Mouse (Mus musculus) bone marrow, adult 2 months (tissue): ENCODE data around the gene Fgfr2. TPM values are rescaled to one million over a fixed set of nuclear protein-coding genes. Genes with fewer than 3 reads are reported as not detected.

Experiments
- H3K27ac ChIP-seq: fragments of 200-500 bp; 2 replicates; pipeline ENCODE4 v1.5.1; 2012; ENCODE audit warnings: low read depth, mild to moderate bottlenecking, control low read depth, inconsistent platforms, low read length; ENCODE audit not compliant: control insufficient read depth, poor library complexity, insufficient read depth
- H3K4me1 ChIP-seq: fragments of 200-500 bp; 2 replicates; pipeline ENCODE4 v1.6.1; 2011; ENCODE audit warnings: low read length; ENCODE audit not compliant: control insufficient read depth, insufficient read depth
- H3K4me3 ChIP-seq: fragments of 200-500 bp; replicated peaks from 2 replicates; pipeline ENCODE3; 2011; ENCODE audit warnings: mild to moderate bottlenecking, low read depth, low read length, control low read depth; ENCODE audit not compliant: control insufficient read depth
- CTCF ChIP-seq: fragments of 200-500 bp; IDR thresholded peaks from 2 replicates; pipeline ENCODE4 v1.5.1; 2011; ENCODE audit warnings: low read length, control low read depth; ENCODE audit not compliant: control insufficient read depth, insufficient read depth
- POLR2A ChIP-seq: fragments of 200-500 bp; IDR thresholded peaks from 2 replicates; pipeline ENCODE4 v1.6.1; 2011; ENCODE audit warnings: low read depth, mild to moderate bottlenecking, control low read depth, low read length, borderline replicate concordance; ENCODE audit not compliant: control insufficient read depth
- WGBS: fragments of 180-500 bp; shearing (Covaris S2); methylation state at CpG from one replicate; pipeline ENCODE4 v1.1.7; 2018; 5-methylcytosine and 5-hydroxymethylcytosine counted together
- polyA plus RNA-seq: library from polyadenylated mRNA; stranded (reverse); fragments of >200 nt; gene quantifications from 2 replicates; pipeline ENCODE4 v1.2.4, GENCODE M21; 2011; ENCODE audit warnings: low replicate concordance; ENCODE audit not compliant: missing spikeins, insufficient read depth, insufficient read length

Gene Fgfr2
- polyA plus RNA-seq, 1 experiment, result 8.2 TPM

DNA sequence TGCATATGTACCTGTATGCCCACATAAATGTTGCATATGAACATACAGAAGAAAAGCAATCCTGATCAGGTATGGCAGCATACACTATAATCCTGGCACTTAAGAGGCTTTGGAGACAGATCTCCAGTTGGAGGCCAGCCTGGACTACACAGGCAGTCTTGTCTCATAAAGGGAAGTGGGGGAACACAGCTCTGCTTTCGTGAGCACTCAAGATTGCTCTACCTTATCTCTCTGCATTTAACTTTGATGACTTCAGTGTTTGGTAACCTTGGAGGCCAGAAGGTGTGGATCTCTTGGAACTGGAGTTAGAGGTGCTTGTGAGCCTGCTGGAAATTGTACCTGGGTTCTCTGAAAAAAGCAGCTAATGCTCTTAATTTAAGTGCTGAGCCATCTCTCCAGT is 242.9 kb downstream of the Fgfr2 start:
- H3K27ac ChIP-seq, result no peak overlapping the region
- H3K4me1 ChIP-seq, result no peaks in the 10 kb centered on the region
- H3K4me3 ChIP-seq, result no peak overlapping the region
- TF ChIP-seq CTCF, result no peak
- 66% methylated on average over 1 of the region's 1 CpGs for WGBS

DNA sequence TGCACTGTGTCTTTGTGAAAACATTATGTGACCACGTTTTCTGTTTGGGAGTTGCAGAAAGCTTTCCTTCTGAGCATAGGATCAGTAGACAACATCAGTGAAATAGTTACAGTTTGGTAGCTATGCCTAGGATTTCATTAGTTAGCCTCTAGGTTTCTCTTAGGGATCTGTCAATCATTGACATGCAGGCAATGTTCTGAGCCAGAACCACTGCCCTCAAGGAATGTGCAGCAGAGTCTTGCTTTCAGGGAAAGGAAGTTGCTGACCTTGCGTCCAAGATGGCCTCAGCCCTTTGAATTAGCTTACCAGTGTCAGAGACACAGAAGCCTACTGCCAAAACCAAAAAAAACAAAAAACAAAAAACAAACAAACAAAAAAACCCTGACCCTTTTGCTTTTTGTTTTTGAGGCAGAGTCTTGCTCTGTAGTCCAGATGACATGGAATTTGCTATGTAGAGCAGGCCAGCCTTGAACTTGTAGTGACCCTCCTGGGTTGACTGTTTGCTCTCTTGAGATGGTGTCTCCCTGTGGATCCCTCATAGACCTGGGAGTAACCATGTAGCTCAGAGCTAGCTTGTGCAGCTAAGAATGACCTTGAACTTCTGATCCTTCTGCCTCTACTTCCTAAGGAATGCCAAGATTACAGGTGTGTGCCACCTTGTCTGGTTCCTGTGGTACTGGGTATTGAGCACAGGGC is 247.6 kb downstream of the Fgfr2 start:
- WGBS, result 90% methylated on average over 2 of the region's 2 CpGs
- H3K4me3 ChIP-seq, result no peak overlapping the region
- H3K4me1 ChIP-seq, result no peaks in the 10 kb centered on the region
- H3K27ac ChIP-seq, result no peak overlapping the region
- TF ChIP-seq POLR2A (no peak), CTCF (no peak)

DNA sequence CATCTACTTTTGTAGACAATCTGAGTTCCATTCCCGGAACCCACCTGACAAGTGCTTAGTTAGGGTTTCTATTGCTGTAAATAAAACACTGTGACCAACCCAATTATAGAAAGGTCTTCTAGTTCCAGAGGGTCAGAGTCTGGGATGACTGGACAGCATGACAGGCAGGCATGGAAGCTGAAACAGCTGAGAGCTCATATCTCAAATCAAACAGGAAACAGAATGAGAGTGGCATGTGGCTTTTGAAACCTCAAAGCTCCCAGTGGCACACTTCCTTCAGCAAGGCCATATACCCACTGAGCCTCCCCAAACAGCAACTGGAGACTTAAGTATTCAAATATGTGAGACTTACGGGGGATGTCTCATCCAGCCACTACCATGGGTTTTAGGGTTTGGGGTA is 250.1 kb downstream of the Fgfr2 start:
- WGBS, result 60% methylated on average over 2 of the region's 2 CpGs
- Histone ChIP-seq H3K4me1 (no peaks in the 10 kb centered on the region), H3K4me3 (no peak overlapping the region), H3K27ac (no peak overlapping the region)
- TF ChIP-seq CTCF (no peak), POLR2A (no peak)

DNA sequence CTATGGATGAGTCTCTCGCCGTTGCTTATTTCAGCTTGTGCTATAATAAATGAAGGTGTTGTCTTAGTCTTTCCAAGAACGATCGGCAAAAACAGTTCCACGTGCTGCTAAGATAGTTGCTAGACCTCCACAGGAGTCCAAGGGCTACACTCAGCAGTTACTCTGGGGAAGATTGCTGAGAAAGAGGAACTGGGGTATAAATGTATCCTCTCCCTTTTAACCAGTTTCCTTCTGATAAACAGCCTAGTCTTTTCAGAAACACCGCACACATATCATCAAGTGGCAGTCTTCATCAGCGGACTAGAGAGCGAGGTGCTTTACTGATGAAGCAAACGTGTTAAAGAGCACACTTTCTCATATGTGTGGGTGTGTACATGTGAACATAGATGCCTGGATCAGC is 256.8 kb downstream of the Fgfr2 start:
- Histone ChIP-seq H3K4me1 (no peaks in the 10 kb centered on the region; the same call in 1 of the 2 replicates), H3K27ac (no peak overlapping the region), H3K4me3 (no peak overlapping the region)
- WGBS, result 27% methylated on average over 9 of the region's 9 CpGs
- no peak for TF ChIP-seq CTCF
- no peak for TF ChIP-seq POLR2A

DNA sequence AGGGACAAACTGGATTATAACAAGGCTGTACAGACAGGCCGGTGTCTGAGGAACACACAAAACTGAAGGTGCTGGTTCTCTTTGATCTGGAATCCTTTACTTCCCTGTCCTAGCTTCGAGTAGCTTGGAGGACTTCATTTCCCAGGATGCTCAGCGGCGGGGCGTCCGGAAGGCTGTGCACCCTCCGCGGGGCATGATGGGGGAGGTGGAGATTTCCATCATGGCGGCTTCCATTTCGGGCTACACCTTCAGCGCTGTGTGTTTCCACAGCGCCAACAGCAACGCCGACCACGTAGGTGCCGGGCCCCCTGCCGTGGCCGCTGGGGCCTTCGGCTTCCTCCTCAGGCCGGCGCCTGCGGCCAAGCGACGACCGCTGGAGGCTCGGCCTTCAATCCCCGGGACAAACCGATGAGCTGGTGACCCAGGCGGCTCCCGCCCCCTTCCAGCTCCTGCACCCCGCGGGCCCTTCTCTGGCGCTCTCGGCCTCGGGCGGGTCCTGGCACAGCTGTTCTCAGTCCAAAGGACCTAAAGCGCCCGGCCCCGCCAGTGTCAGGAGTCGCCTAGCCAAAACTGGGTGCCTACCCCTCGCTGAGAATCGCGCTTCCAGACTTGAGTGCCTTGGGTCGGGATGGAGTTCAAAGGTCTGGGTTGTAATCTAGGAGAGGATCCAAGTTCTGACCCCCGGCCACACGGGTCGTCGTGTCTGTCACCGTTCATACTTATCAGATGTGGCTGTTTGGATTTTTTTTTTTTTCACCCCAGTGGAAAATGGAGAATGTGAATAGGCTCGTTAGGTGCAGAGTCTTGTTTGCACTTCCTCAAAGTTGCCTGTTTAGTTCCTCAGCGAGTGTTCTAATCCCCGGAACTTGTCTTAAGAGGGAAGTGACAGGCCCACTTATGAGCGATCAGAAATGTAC is 263.9 kb downstream of the Fgfr2 start, which contains the start of gene Abraxas2:
Abraxas2 (plus strand) TSS at position 184 of the 917 bp plus-strand sequence.
- WGBS, result under 1% methylated on average over 53 of the region's 53 CpGs
- Histone ChIP-seq H3K27ac (peak within 1 kb of the TSS; percentile 92), H3K4me3 (peak within 1 kb of the TSS; percentile 69), H3K4me1 (no peaks in the 10 kb centered on the region; the same call in 1 of the 2 replicates)
- TF ChIP-seq POLR2A, result peak; percentile 79; the same call in 1 of the 2 replicates
- TF ChIP-seq CTCF, result peak; percentile 5; the same call in 1 of the 2 replicates

DNA sequence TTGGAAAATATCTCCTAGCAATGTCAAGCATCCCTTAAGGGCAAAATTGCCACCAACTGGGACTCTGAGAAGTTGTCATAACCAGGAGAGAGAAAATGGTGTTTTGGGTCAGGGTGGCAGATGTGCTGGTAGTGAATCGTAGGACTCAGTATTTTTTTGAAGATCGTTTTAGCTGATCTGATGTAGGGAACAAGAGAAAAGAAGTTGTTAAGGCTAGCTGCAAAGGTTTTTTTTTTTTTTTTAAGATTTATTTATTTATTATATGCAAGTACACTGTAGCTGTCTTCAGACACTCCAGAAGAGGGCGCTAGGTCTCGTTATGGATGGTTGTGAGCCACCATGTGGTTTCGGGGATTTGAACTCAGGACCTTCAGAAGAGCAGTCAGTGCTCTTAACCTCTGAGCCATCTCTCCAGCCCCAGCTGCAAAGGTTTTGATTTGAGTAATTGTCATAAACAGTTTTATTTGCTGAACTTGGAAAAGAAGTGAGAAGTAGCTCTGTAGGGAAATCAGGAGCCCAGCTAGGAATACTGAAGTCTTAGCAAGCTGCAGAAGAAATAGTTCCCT is 265.0 kb downstream of the Fgfr2 start:
- Histone ChIP-seq H3K27ac (no peak overlapping the region), H3K4me3 (no peak overlapping the region), H3K4me1 (no peaks in the 10 kb centered on the region; the same call in 1 of the 2 replicates)
- 61% methylated on average over 5 of the region's 5 CpGs for WGBS
- TF ChIP-seq POLR2A (no peak), CTCF (no peak)

DNA sequence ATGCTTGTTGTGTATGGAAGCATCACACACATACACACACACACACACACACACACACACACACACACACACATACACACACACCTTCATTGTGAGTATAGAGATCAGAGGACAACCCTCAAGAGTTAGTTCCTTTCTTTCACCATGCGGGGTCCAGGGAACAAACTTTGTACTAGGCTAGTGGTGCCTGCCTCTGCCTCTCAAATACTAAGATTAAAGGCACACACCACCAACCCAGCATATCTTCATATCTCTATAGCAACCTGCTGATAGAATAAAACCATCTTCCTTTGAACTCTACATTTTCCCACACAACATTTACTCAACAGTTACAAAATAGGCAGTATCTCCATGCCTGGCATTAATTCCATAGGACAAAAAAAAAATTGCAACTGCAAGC is 267.1 kb downstream of the Fgfr2 start:
- Histone ChIP-seq H3K27ac (no peak overlapping the region), H3K4me3 (no peak overlapping the region), H3K4me1 (no peaks in the 10 kb centered on the region)
- no peak for TF ChIP-seq CTCF
- TF ChIP-seq POLR2A, result no peak
- WGBS, result 52% methylated on average over 1 of the region's 1 CpGs

DNA sequence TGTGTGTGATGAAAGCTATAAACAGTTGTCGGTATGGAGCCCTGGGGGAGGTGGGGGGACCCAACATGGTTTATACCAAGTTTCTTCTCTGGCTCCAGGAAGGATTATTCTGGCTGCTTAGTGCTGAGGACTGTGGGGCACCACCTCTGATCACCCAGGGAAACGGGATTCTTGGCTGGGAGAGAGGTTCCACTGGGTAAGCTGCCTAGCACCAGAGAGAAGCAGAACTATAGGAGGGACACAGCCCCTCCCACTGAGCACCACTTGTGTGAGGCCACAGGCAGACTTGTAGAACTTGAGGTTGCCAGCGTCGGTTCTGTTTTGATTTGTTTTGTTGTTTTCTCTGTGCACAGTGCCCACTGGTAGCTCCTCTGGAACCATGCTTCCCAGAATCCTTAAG is 269.2 kb downstream of the Fgfr2 start:
- TF ChIP-seq CTCF (no peak), POLR2A (no peak)
- Histone ChIP-seq H3K27ac (no peak overlapping the region), H3K4me1 (no peaks in the 10 kb centered on the region), H3K4me3 (no peak overlapping the region)
- 69% methylated on average over 4 of the region's 4 CpGs for WGBS
